Mouse (Mus musculus) cerebellum, adult 9-11 months (tissue): Measurements from ENCODE around the gene Cypt14.
"Not testable (repeated sequence)": the region's sequence is repeated elsewhere in the genome, so short reads cannot be mapped to it uniquely, and the experiment has no call there.

Experiments
- DNase-seq: peaks from one replicate; pipeline ENCODE4 v3.0.0; 2022

Gene Cypt14

DNA sequence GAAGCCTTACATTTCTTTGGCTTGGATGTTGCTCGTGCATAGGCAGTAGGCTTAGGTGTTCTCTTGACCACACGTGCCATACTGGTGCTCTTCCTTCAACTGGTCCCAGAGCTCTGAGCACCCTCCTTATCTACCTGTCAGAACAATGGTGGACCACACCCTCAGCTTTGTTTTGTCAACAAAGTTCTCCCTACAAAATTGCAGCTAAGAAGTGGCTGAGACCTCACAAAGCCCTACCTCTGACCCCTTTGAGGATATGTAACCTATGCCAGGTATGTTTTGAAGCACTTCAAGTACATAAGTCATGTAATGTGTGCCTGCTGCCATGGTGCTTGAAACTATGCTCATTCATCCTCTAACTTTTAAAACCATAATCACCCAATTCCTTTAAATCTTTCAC lies at the start of gene Cypt14:
TSS of gene Cypt14 (minus strand) at position 101 of the 400 bp plus-strand sequence.
- not testable (repeated sequence) for DNase-seq
